Mouse (Mus musculus) erythroid progenitor cell, adult 5-6 weeks (primary cell): Measurements from ENCODE around the gene Tapbp. TPM values are rescaled to one million over a fixed set of nuclear protein-coding genes. Genes with fewer than 3 reads are reported as not detected.
"Not testable (repeated sequence)": the region's sequence is repeated elsewhere in the genome, so short reads cannot be mapped to it uniquely, and the experiment has no call there.

Experiments used
- ATAC-seq: replicated peaks from 2 replicates; pipeline ENCODE4 v1.8.0; 2016; ENCODE audit warnings: moderate number of reproducible peaks, mild to moderate bottlenecking, moderate TSS enrichment, inconsistent platforms; ENCODE audit not compliant: poor library complexity, low FRiP score, severe bottlenecking
- total RNA-seq, 2 experiments: library from RNA; stranded (forward) in 1 of 2; stranded (reverse) in 1 of 2; fragments of 150-400 nt in 1 of 2; fragments of 186-747, 209-891 nt in 1 of 2; gene quantifications; 2 replicates each; pipeline versions ENCODE4 v1.2.3 to v1.2.4; 2015 to 2017; ENCODE audit warnings: low replicate concordance in 2 of 2

The Tapbp gene
- total RNA-seq, 2 experiments from 2014 or later, result 88.4 to 97.2 TPM

DNA sequence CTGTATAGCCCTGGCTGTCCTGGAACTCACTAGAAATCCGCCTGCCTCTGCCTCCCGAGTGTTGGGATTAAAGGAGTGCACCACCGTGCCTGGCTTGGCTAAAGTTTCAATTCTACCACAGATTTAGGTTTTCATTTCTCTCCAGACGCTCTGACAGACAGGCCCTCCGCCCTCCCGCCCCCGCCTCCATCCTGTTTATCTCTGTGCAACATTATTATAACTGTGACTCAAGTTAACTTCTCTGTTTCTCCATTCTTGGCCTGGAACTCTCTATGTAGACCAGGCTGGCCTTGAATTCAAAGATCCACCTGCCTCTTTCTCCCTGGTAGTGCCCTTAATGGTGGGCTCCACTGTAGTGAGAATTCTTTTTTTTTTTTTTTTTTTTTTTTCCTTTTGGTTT, 13.2 kb upstream of the Tapbp start:
- ATAC-seq, result no peak

DNA sequence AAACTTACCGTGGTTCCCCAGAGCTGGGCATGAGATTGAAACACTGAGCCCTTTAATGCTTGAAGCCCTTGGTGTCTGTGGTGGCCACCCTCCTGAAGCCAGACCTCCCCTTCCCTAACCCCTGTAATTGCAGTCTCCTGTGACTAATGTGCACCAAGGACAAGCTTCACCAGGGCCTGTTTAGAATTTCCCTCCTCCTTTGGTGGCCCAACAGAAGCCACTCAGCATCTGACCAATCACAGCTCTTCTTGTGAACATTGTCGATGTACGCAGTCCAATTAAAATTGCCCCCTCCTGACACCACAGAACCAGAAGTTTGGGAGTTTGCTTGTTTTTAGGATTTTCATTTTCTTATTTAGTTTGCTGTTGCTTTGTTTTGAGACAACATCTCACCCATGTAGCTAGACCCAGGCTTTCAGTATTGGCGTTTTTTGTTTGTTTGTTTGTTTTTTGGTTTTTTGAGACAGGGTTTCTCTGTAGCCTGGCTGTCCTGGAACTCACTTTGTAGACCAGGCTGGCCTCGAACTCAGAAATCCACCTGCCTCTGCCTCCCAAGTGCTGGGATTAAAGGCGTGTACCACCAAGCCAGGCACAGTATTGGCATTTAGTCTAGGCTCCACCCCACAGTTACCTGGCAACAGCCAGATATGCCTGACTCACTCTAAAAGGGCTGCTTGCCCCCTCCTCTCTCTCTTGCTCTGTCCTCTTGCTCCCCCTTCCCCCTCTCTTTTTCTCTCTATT, 11.6 kb upstream of the Tapbp start:
- not testable (repeated sequence) for ATAC-seq

DNA sequence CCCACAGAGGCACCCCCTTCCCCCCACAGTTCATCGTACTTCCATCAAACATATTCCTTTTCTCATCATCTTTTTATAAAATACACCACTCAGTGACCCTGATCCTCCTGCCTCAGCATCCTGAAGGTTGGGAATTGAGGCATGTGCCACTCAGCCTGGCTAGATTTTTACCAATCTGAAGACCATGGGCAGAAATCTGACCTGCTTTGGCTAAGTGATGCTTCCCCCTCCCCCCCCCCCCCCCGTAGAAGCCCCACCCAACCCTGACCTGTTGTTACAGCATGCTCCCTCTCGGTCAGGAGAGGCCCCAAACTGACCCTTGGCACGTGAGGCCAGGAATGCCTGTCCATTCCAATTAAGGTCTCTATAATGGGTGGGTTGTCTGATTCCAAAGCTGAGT, 10.9 kb upstream of the Tapbp start, which contains the start of gene Platr17:
TSS of gene Platr17 (plus strand) at position 301 of the 400 bp plus-strand sequence.
- not testable (repeated sequence) for ATAC-seq

DNA sequence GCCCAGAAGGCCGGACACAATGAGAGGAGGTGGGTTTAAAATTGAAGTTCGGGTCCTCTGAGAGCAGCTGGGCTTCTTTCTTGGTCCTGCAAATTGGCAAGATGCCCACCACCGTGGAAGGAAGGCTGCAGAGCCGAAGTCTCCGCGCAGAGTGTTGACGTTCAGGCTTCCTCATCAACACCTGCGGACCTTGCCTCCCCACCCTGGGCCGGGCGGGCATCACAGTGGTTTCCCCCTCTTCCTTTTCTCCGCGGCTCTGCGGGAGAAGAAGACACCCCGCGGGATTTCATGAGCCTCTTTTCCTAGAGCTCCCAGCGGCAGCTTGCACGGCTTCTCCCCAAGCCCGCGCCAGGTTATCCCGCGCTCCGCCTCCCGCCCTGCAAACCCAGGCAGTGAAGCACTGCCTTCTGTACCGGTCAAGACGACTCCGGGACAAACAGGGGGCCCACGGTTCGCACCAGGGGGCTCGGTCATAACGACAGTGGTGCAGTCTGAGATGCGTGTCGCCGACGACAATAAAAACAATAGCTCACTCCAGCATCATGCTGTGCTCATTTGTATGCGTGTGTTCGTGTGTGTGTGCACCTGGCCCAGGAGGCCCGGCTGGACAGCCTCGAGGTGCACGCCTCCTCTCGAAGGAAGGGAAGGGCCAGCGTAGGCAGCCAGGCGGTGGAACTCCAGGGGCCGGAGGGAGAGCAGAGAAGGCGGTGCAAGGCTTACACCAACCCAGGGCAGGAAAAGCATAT, 7.2 kb upstream of the Tapbp start:
- ATAC-seq, result peak; percentile 66

DNA sequence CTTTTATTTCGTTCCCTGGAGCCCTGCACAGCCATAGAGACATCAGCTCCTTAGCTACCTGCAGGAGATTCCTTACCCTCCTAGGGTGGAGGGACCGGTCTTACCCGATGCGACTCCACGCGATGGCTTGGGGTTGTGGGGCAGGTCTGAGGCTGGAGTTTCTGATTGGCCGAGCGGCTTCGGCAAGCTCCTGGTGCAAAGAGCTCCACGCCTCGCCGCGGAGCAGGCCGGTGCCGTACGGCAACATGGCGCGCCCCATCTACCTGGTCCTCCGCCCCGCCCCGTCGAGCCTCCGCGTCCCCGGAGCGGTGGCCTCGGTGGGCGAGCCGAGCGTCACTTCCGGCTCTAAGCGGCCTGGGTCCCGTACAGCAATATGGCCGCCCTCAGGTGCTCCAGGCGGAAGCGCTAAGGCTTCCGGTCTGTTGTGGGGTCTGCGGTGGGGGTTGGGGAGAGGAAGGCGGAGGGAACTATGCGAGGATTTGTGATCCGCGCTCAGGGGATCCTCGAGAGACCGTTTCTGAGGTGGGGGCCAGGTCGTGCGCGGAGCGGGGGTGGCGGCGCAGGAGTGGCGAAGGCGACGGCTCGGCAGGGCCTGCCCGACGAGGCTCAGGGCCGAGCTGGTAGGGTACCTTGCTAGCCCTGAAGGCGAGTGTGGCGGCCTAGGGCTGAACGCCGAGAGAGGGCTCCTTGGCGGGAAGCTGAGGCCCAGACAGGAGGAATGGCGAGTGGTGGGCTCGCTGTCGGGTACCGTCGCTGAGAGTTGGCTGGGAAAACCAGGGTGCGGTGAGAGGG, 6.4 kb upstream of the Tapbp start, which contains the start of gene Daxx:
TSS of gene Daxx (plus strand) at position 338 of the 792 bp plus-strand sequence.
- ATAC-seq, result peak; percentile 94

DNA sequence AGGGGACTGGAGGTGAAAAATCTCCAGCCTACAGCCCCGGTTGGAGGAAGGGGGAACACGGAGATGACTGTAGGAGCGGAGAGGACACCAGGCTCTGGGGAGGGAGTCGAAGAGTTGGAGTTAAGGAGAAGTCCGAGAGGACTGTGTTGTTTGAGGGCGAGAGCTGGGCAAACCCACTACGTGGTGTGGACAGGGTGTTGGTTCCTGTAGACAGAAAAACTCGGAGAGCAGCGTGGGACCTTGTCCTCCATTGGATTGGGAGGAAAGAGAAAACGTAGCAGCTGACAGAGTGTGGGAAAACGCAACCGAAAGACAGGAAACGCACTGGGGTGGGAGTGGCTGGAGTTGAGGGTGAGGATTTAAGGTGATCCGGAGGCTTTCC, 5.8 kb upstream of the Tapbp start:
- peak; percentile 10; the same call in 1 of the 2 replicates for ATAC-seq

DNA sequence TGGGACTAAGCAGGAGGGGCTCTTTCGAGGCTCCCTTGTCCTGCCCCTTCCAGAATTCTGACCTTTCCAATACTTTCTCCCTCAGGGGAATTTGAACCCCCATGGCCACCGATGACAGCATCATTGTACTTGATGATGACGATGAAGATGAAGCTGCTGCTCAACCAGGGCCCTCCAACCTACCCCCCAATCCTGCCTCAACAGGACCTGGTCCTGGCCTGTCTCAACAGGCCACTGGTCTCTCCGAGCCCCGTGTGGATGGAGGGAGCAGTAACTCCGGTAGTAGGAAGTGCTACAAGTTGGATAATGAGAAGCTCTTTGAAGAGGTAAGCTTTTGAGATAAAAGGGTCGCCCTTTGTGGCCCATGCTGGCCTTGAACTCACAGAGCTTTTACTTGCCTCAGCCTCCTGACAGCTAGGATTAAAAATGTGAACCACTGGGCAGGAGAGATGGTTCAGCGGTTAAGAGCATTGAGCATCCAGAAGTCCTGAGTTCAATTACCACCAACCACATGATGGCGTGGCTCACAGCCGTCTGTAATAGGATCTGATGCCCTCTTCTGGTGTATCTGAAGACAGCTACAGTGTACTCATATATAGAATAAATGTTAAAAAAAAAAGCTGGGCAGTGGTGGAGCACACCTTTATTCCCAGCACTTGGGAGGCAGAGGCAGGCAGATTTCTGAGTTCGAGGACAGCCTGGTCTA, 5.2 kb upstream of the Tapbp start:
- ATAC-seq, result no peak

DNA sequence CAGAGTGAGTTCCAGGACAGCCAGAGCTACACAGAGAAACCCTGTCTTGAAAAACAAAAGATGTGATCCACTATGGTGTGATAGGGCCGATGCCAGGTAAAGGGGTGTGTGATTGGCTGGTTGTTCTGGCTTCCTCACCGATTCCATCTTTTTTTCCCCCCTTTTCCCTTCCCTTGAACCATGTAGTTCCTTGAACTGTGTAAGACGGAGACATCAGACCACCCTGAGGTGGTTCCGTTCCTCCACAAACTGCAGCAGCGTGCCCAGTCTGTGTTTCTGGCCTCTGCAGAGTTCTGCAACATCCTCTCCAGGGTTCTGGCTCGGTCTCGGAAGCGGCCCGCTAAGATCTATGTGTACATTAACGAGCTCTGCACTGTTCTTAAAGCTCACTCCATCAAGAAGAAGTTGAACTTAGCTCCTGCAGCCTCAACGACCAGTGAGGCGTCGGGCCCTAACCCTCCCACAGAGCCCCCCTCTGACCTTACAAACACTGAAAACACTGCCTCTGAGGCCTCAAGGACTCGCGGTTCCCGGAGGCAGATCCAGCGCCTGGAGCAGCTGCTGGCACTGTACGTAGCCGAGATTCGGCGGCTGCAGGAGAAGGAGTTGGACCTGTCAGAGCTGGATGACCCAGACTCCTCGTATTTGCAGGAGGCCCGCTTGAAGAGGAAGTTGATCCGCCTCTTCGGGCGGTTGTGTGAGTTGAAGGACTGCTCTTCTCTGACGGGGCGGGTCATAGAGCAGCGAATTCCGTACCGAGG, 4.5 kb upstream of the Tapbp start:
- ATAC-seq, result no peak

DNA sequence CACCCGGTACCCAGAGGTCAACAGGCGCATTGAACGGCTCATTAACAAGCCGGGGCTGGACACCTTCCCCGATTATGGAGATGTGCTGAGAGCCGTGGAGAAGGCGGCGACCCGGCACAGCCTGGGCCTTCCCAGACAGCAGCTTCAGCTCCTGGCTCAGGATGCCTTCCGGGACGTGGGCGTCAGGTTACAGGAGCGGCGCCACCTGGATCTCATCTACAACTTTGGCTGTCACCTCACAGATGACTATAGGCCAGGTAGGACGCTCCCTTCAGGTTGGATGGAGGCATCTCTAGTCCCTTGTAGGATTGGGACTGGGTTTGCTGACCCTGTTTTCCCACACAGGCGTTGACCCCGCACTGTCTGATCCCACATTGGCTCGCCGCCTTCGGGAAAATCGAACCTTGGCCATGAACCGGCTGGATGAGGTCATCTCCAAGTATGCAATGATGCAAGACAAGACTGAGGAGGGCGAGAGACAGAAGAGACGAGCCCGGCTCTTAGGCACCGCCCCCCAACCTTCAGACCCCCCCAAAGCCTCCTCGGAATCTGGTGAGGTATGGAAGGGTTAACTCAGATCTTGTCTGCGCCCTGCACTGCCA, 3.8 kb upstream of the Tapbp start:
- no peak for ATAC-seq

DNA sequence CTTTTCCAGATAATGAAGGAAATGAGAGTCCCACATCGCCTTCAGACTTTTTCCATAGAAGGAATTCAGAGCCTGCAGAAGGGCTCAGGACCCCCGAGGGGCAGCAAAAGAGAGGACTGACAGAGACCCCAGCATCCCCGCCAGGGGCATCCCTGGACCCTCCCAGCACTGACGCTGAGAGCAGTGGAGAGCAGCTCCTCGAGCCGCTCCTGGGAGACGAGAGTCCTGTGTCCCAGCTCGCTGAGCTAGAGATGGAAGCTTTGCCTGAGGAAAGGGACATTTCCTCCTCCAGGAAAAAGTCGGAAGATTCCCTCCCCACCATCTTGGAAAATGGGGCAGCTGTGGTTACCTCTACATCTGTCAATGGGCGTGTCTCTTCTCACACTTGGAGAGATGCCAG, 2.4 kb upstream of the Tapbp start:
- no peak for ATAC-seq

DNA sequence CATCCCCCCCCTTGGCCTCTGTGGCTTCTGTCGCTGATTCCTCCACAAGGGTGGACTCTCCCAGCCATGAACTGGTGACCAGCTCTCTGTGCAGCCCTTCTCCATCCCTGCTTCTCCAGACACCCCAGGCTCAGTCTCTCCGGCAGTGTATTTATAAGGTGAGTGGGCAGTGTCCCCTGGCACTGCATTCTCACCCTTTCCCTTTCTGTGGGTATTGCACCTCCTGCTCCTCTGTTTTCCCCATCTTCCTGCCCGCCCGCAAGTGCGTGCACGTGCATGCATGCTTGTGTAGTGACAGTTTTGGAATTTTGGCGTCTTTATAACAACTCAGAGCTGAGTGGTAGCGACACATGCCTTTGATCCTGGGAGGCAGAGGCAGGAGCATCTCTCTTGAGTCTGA, 1.8 kb upstream of the Tapbp start:
- ATAC-seq, result no peak

DNA sequence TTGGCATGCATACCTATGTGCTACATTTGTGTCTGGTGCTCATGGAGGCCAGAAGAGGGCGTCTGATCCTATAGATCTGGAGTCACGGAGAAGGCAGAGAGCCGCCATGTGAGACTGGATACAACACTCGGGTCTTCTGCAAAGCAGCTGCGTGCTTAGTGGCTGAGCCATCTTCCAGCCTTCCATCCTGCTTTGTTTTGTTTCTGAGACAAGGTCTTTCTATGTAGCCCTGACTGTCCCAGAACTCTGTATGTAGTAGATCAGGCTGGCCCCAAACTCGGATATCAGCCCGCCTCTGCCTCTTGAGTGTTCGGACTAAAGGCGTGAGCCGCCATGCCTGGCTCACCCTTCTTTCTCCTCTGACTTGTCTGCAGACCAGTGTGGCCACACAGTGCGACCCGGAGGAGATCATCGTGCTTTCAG, 719 bp upstream of the Tapbp start:
- ATAC-seq, result no peak

DNA sequence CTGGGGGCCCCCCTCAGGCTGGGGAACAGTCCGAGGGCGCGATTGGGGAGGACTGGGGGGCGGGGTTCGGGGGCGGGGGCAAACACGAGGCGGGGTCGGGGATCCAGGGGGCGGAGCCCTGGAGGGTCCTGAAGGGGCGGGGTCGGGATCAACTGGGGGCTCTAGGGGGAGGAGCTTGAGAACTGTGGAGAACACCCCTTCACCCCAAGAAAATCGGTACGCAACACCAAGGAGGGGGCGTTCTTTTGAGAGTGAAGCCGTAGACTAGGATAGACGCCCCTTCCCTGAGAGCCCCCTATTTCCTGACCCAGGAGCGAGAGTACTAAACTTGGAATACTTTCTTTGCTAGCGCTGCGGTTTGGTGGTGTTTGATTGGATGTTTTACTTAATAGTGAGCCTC, 595 bp downstream of the Tapbp start:
- no peak for ATAC-seq

DNA sequence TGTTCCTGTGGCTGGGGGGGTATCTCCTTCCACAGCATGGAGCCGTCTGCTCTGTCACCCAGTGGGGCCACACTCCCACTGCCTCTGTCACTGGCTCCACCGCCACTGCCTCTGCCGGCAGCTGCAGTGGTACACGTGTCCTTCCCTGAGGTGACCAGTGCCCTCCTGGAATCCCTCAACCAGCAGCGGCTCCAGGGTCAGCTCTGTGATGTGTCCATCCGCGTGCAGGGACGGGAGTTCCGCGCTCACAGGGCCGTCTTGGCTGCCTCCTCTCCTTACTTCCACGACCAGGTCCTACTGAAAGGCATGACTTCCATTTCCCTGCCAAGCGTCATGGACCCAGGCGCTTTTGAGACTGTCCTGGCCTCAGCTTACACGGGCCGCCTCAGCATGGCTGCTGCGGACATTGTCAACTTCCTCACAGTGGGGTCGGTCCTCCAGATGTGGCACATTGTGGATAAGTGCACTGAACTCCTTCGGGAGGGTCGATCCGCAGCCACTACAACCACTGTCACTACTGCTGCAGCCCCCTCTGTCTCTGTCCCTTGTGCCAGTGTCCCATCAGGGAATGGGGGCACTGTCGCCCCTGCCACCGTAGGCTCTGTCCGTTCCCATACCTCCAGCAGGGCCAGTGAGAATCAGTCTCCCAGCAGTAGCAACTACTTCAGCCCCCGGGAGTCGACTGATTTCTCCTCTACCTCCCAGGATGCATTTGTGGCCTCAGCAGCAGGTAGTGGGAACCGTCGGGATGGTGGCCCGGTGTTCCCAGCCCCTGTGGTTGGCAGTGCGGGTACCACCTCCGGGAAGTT, 1.4 kb downstream of the Tapbp start:
- no peak for ATAC-seq

DNA sequence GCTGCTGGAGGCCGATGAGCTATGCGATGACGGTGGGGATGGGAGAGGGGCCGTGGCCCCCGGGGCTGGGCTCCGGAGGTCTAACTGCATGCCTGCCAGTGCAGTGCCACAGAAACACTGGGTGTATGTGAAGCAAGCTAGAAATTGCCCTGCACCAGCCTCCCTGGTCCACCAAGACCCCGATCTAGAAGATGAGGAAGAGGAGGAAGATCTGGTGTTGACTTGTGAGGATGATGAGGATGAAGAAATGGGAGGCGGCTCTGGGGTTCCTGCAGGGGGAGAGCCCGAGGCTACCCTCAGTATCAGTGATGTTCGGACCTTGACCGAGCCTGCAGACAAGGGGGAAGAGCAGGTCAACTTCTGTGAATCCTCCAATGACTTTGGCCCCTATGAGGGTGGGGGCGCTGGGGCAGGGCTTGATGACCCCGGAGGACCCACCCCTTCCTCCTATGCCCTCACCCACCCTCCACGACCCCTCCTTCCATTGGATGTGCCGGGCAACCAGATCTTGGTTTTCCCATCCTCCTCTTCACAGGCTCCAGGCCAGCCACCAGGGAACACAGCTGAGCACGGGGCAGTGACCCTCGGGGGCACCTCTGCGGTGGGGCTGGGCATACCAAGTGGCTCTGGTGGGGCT, 2.1 kb downstream of the Tapbp start:
- no peak for ATAC-seq

DNA sequence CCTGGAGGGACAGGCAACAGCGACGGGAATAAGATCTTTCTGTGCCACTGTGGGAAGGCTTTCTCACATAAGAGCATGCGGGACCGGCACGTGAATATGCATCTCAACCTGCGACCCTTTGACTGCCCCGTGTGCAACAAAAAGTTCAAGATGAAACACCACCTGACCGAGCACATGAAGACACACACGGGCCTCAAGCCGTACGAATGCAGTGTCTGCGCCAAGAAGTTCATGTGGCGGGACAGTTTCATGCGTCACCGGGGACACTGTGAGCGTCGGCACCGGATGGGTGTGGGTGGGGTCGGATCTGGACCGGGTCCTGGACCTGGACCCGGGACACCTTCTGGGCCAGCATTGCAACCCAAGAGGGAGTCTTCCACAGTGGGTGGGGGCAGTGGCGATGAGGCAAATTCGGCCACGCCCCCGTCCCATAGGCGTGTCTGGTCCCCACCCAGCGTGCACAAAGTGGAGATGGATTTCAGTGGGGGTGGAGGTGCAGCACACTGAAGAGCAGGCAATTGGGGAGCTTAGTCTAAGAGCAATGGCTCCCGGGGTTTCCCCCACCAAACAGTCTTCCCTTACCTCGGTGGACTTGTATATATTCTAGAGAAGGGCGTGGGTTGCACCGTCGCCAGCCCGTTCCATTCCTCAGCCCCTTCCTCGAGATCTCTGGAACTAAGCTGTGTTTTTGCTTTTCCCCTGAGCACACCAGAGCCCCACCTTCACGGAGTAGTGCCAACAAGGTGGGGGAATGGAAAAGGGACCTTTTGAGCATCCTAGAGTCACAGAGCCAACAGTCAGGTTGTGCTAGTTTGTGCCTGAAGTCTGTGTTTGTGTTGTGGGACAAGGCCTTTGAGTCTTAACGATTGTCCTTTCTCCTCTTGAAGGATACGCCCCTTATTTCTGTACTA, 2.8 kb downstream of the Tapbp start:
- peak; percentile 6; the same call in 1 of the 2 replicates for ATAC-seq
